Mouse (Mus musculus) WW6 (cell line): ENCODE data around the gene Zswim1.
"Not testable (repeated sequence)": the region's sequence is repeated elsewhere in the genome, so short reads cannot be mapped to it uniquely, and the experiment has no call there.

Experiments used
- DNase-seq: peaks from one replicate; pipeline ENCODE4 v3.0.0-alpha.2; 2013; ENCODE audit warnings: low read depth, low spot score

The Zswim1 gene

DNA sequence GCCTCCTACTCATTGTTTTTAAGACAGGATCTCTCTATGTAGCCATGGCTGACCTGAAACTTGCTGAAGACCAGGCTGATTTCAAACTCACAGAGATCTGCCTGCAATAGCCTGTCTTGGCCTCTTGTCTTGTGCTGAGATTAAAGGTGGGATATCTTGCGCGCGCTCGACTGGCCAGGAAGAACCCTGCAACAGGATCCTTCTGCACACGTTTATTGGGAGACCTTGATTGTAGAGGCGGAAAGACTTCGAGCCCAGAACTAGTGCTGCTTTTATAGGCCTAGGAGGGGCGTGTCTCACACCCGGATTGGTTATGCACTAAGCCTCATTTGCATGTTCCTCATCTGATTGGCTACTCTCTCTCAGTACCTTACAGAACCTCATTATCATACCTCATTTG, 40.9 kb downstream of the Zswim1 start:
- DNase-seq = not testable (repeated sequence)

GRCm38 (mm10) chr2:164864593-164864992, 42.1 kb downstream of the Zswim1 start:
- DNase-seq = no peak

GRCm38 (mm10) chr2:164866741-164867551, 44.5 kb downstream of the Zswim1 start:
- no peak for DNase-seq

- DNase-seq = no peak
Observed at GRCm38 (mm10) chr2:164867566-164867965, 45.1 kb downstream of the Zswim1 start.

DNA sequence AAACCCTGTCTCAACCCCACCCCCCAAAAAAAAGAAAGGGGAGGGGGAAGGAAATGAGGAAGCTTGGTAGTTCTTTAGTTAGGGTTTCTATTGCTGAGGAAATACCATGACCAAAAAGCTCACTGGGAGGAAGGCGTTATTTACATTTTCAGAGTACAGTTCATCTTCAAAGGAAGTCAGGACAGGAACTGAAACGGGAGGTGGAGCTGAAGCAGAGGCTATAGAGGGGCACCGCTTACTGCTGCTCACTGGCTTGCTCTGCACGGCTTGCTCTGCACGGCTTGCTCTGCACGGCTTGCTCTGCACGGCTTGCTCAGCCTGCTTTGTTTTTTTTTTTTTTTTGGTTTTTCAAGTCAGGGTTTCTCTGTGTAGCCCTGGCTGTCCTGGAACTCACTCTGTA, 46.0 kb downstream of the Zswim1 start:
- DNase-seq = no peak

- DNase-seq = no peak
Observed at GRCm38 (mm10) chr2:164871602-164872303, 49.3 kb downstream of the Zswim1 start.

DNA sequence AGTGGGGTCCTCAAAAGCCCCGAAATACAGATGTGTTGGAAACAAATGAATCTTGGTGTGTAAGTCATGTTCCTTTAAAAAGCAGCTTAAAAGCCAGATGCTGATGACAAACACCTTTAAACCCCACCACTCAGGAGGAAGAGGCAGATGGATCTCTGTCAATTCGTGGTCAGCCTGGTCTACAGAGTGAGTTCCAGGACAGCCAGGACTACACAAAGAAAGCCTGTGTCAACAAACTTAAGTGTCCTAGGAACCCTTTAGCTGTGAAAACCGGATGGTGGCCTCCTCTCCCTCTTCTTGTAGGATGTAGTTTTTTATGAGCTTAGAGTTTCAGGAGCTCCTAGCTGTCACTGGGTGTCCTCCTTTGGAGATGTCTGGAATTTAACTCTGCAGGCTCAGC, 51.1 kb downstream of the Zswim1 start:
- no peak for DNase-seq

DNA sequence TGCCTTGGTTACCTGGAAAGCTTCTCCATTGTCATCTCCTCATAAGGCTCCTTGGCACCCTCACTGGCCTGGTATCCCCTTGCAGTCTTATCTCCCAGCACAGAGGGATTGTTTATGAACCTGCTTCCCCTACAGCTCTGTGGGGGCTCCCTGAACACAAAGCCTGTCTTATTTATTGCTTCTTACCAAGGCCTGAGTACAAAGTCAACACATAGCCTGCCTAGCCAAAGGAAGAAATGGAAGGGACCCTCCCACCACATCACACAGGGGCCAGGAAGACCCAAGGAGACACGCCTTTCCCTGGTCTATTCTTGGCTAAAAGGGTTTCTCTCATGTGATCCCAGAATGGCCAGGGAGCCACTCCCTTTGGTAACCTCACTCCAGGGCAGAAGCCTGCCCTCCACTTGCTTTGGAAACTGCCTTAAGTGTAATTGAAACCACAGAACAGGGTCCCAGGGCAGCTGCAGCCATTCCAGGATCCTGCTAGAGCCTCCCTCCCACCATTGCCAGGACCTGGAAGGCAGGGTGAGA, 51.8 kb downstream of the Zswim1 start:
- no peak for DNase-seq

- not testable (repeated sequence) for DNase-seq
Observed at GRCm38 (mm10) chr2:164875648-164876047, 53.2 kb downstream of the Zswim1 start.
